Mouse (Mus musculus): Measurements from ENCODE around the gene Brpf3. TPM values are rescaled to one million over a fixed set of nuclear protein-coding genes. Genes with fewer than 3 reads are reported as not detected.

Gene Brpf3
- polyA plus RNA-seq, 1 experiment from 2014 or later, result 9.0 TPM

DNA sequence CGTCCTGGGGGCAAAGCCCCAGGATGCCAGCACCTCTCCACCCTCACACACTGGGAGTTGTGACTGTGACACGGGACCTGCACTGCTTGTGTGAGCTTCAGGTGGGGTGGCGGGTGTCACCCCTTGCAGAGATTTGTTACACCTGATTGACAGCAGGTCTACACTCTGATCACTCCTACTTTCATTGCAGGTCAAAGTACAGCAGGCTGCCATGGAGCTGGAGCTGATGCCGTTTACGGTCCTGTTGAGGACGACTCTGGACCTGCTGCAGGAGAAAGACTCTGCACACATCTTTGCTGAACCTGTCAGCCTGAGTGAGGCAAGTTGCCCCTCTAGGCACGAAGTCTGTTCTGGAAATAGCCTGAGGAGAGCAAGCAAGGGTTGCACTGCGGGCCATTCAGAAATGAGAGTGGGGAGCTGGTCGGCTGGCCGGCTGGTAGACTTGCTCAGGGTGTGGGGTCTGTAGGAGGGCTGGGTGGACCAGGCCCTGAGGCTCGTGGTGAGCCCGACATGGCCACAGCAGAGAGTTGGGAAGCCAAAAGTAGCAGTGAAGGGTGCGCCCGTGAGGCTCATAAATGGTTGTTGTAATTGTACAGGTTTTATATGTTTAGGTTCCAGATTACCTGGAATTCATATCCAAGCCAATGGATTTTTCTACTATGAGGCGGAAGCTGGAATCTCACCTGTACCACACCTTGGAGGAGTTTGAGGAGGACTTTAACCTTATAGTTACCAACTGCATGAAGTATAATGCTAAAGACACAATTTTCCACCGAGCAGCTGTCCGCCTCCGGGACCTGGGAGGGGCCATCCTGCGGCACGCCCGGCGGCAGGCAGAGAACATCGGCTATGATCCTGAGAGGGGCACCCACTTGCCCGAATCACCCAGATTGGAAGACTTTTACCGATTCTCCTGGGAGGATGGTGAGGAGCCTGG is 16.3 kb downstream of the Brpf3 start:
- Histone ChIP-seq H3K4me3 (ENCODE audit: low read depth, low read length) (no peak overlapping the region), H3K4me2 (ENCODE audit: low read depth) (no peak overlapping the region), H3K9ac (ENCODE audit: low read length) (no peak overlapping the region), H3K9me3 (ENCODE audit: control insufficient read depth, low read length) (no peaks in the 10 kb centered on the region), H3K27ac (ENCODE audit: low read depth, low read length) (no peak overlapping the region), H3K36me3 (ENCODE audit: control insufficient read depth, insufficient read depth, low read length) (peaks cover 44% of the 10 kb centered on the region), H3K4me1 (ENCODE audit: control insufficient read depth, insufficient read depth, low read length) (no peaks in the 10 kb centered on the region), H3K27me3 (ENCODE audit: control insufficient read depth, insufficient read depth, low read length) (no peaks in the 10 kb centered on the region)
- 94% methylated on average over 25 of the region's 25 CpGs for whole genome bisulfite sequencing
- no peak for DNase-seq (ENCODE audit: low spot score)
- ATAC-seq (ENCODE audit: insufficient read depth, low FRiP score, low TSS enrichment), result no peak

DNA sequence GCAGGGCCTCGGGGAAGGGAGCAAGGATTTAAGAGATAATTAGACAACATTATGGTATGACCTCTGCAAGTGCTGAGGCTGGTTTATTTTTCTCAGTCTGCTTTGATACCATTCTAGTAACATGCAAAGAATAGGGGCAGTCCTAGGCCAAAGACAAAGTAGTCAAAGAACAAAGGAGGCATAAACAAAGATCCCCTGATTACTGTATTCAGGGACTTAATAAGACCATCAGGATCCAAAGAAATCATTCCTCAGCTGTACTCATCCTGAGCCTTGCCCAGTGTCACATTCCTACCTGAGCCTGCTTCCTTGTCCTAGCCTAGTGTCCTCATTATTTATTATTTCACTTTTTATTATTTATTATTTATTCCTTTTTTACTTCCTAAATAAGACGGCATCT is 19.3 kb downstream of the Brpf3 start:
- no peak overlapping the region for H3K27ac ChIP-seq (ENCODE audit: low read depth, low read length)
- H3K27me3 ChIP-seq (ENCODE audit: control insufficient read depth, insufficient read depth, low read length), result no peaks in the 10 kb centered on the region
- WGBS, result 94% methylated on average over 2 of the region's 2 CpGs
- no peak overlapping the region for H3K9ac ChIP-seq (ENCODE audit: low read length)
- H3K4me2 ChIP-seq (ENCODE audit: low read depth), result no peak overlapping the region
- H3K4me1 ChIP-seq (ENCODE audit: control insufficient read depth, insufficient read depth, low read length), result no peaks in the 10 kb centered on the region
- ATAC-seq (ENCODE audit: insufficient read depth, low FRiP score, low TSS enrichment) (no peak), DNase-seq (ENCODE audit: low spot score) (no peak)
- peaks cover 43% of the 10 kb centered on the region for H3K36me3 ChIP-seq (ENCODE audit: control insufficient read depth, insufficient read depth, low read length)
- H3K9me3 ChIP-seq (ENCODE audit: control insufficient read depth, low read length), result no peaks in the 10 kb centered on the region
- no peak overlapping the region for H3K4me3 ChIP-seq (ENCODE audit: low read depth, low read length)

DNA sequence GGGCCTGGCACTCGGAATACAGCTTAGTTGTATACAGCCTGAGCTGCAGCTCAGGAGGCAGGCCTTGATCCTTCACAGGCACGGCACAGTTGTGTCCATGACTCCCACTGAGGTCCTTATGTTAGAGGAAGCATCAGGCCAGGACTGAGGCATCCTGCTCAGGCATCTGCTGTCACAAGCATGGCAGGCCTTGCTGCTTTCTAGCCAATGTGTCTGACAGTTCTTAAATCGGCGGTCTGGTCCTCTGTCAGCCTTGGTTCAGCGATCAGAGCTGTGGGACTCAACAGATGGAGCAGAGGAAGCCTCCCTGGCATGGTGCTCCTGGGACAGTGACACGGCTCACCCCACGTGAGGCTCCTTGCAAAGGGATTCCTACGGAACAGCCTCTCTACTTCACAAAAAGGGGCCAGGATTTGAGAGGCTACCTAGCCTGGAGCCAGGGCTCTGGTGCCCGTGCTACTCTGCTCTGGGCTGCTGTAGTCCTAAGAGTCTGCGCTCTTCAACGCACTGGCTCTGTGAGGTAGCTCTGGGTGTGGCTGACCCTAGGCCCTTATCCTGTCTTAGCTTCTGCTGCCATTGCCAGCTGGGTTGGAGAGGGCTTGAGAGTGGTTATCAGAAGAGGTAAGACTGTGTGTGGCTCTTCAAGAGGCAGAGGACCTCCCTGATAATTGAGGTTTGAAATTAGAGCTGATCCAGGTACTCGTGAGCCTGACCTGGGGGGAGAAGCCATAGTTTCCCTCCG is 22.3 kb downstream of the Brpf3 start:
- no peaks in the 10 kb centered on the region for H3K9me3 ChIP-seq (ENCODE audit: control insufficient read depth, low read length)
- H3K4me3 ChIP-seq (ENCODE audit: low read depth, low read length), result no peak overlapping the region
- H3K27me3 ChIP-seq (ENCODE audit: control insufficient read depth, insufficient read depth, low read length), result no peaks in the 10 kb centered on the region
- 92% methylated on average over 13 of the region's 13 CpGs for WGBS
- H3K4me2 ChIP-seq (ENCODE audit: low read depth), result no peak overlapping the region
- peaks cover 38% of the 10 kb centered on the region for H3K36me3 ChIP-seq (ENCODE audit: control insufficient read depth, insufficient read depth, low read length)
- no peak overlapping the region for H3K27ac ChIP-seq (ENCODE audit: low read depth, low read length)
- DNase-seq (ENCODE audit: low spot score), result no peak
- no peak for ATAC-seq (ENCODE audit: insufficient read depth, low FRiP score, low TSS enrichment)
- no peaks in the 10 kb centered on the region for H3K4me1 ChIP-seq (ENCODE audit: control insufficient read depth, insufficient read depth, low read length)
- no peak overlapping the region for H3K9ac ChIP-seq (ENCODE audit: low read length)

DNA sequence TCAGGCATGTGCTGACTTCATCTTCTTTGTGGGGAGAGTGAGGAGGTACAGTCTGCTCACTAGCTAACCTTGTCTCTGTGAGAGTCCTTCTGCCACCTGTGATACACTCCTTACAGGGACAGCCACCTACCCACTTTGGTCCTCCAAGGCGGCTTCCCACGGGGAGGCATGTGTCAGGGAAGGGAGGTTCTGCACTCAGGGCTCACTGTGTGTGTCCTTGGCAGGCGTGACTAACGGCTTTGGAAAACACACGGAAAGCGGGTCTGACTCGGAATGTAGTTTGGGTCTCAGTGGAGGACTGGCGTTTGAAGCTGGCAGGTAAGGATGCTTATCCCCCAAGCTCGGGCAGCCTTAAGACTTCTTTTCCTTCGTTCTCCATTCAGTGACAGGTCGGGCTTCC is 22.9 kb downstream of the Brpf3 start:
- no peaks in the 10 kb centered on the region for H3K27me3 ChIP-seq (ENCODE audit: control insufficient read depth, insufficient read depth, low read length)
- H3K9ac ChIP-seq (ENCODE audit: low read length), result no peak overlapping the region
- no peak overlapping the region for H3K27ac ChIP-seq (ENCODE audit: low read depth, low read length)
- ATAC-seq (ENCODE audit: insufficient read depth, low FRiP score, low TSS enrichment), result no peak
- H3K9me3 ChIP-seq (ENCODE audit: control insufficient read depth, low read length), result no peaks in the 10 kb centered on the region
- H3K4me2 ChIP-seq (ENCODE audit: low read depth), result no peak overlapping the region
- H3K4me1 ChIP-seq (ENCODE audit: control insufficient read depth, insufficient read depth, low read length), result no peaks in the 10 kb centered on the region
- WGBS, result 86% methylated on average over 11 of the region's 11 CpGs
- no peak overlapping the region for H3K4me3 ChIP-seq (ENCODE audit: low read depth, low read length)
- DNase-seq (ENCODE audit: low spot score), result no peak
- peaks cover 35% of the 10 kb centered on the region for H3K36me3 ChIP-seq (ENCODE audit: control insufficient read depth, insufficient read depth, low read length)

DNA sequence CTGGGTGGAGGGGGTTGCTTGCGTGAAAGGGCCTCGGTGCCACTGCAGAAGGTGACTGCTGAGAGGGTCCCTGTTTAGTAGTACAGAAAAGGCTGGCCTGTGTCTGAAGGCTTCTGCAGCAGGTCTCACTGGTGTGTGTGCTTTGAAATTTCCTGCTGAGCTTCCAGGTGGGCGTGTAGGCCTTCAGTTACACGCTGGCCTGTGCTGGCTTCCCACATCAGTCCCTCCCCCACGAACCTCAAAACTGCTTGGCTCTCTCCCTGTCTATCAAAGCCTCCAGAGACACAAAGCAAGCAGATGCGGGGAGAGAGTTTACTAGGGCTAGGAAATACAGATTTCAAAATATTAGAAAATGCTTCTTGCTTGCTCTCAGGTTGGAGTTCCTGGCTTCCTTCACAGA is 24.0 kb downstream of the Brpf3 start:
- 88% methylated on average over 6 of the region's 6 CpGs for whole genome bisulfite sequencing

DNA sequence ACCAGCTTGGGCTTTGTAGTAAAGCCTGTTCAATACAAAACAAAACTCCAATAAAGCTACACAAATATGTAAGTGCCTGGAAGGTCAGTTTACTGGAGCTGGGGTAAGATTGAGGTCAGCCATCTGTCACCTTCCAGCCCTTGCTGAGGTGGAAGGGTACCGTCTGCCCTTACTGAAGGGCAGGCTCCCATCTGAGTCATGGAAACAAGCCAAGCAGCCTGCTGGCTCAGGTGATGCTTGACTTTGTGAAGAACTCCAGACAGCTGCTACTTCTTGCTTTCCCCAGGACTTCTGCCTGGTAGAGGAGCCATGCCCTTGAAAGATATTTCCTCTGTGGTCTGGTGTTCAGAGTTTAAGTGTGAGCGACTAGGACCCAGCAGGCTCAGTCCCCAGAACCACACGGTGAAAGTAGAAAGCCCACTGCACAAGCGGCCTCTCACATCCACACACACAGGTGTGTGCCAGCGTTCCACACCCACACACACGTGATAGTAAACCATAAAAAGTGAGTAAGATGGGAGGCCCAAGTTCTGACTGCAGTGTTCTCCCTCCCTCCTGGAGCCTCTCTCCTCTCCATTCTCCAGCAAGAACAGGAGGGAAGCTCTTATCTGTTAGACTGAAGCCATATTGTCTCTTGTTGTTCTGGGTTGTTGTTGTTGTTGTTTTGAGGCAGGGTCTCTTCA is 24.6 kb downstream of the Brpf3 start:
- ATAC-seq (ENCODE audit: insufficient read depth, low FRiP score, low TSS enrichment) (no peak), DNase-seq (ENCODE audit: low spot score) (no peak)
- Histone ChIP-seq H3K36me3 (ENCODE audit: control insufficient read depth, insufficient read depth, low read length) (peaks cover 30% of the 10 kb centered on the region), H3K4me1 (ENCODE audit: control insufficient read depth, insufficient read depth, low read length) (no peaks in the 10 kb centered on the region), H3K4me3 (ENCODE audit: low read depth, low read length) (no peak overlapping the region), H3K27ac (ENCODE audit: low read depth, low read length) (no peak overlapping the region), H3K4me2 (ENCODE audit: low read depth) (no peak overlapping the region), H3K9me3 (ENCODE audit: control insufficient read depth, low read length) (no peaks in the 10 kb centered on the region), H3K9ac (ENCODE audit: low read length) (no peak overlapping the region), H3K27me3 (ENCODE audit: control insufficient read depth, insufficient read depth, low read length) (no peaks in the 10 kb centered on the region)
- WGBS, result 92% methylated on average over 6 of the region's 6 CpGs

More for the DNA sequence above, 24.0 kb downstream of the Brpf3 start:
- Histone ChIP-seq H3K4me1 (ENCODE audit: control insufficient read depth, insufficient read depth, low read length) (no peaks in the 10 kb centered on the region), H3K9ac (ENCODE audit: low read length) (no peak overlapping the region), H3K4me2 (ENCODE audit: low read depth) (no peak overlapping the region), H3K36me3 (ENCODE audit: control insufficient read depth, insufficient read depth, low read length) (peaks cover 30% of the 10 kb centered on the region), H3K4me3 (ENCODE audit: low read depth, low read length) (no peak overlapping the region), H3K9me3 (ENCODE audit: control insufficient read depth, low read length) (no peaks in the 10 kb centered on the region), H3K27me3 (ENCODE audit: control insufficient read depth, insufficient read depth, low read length) (no peaks in the 10 kb centered on the region), H3K27ac (ENCODE audit: low read depth, low read length) (no peak overlapping the region)
- ATAC-seq (ENCODE audit: insufficient read depth, low FRiP score, low TSS enrichment), result no peak
- no peak for DNase-seq (ENCODE audit: low spot score)

DNA sequence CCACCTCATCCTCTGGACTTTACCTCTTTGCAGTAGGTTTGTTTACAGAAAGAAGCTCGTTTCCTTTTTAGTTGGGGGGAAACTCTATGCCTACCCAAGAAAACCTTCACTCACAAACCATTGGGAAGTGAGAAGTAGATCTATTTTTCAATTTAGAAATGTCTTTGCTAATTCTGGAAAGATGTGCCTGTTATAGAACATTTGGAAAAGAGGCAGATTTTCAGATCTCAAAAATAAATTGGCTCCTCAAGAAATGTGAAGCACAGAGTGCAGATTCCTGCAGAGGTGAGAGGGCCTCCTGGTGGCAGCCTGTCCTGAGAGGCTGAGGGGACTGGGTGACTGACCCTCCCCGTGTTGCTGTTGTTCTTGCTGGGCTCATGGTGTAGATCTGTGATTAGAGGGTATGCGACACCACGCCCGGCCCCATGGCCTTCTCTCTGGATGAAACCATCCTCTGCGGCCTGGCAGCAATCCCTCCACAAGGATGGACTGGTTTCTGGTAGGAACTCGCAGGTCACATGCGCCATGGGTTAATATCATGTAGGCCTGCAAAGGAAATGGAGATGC is 26.9 kb downstream of the Brpf3 start:
- Histone ChIP-seq H3K27ac (ENCODE audit: low read depth, low read length) (no peak overlapping the region), H3K9ac (ENCODE audit: low read length) (no peak overlapping the region), H3K27me3 (ENCODE audit: control insufficient read depth, insufficient read depth, low read length) (no peaks in the 10 kb centered on the region), H3K4me2 (ENCODE audit: low read depth) (no peak overlapping the region), H3K4me1 (ENCODE audit: control insufficient read depth, insufficient read depth, low read length) (no peaks in the 10 kb centered on the region), H3K9me3 (ENCODE audit: control insufficient read depth, low read length) (no peaks in the 10 kb centered on the region), H3K36me3 (ENCODE audit: control insufficient read depth, insufficient read depth, low read length) (peaks cover 18% of the 10 kb centered on the region), H3K4me3 (ENCODE audit: low read depth, low read length) (no peak overlapping the region)
- DNase-seq (ENCODE audit: low spot score) (no peak), ATAC-seq (ENCODE audit: insufficient read depth, low FRiP score, low TSS enrichment) (no peak)
- 90% methylated on average over 8 of the region's 8 CpGs for WGBS

DNA sequence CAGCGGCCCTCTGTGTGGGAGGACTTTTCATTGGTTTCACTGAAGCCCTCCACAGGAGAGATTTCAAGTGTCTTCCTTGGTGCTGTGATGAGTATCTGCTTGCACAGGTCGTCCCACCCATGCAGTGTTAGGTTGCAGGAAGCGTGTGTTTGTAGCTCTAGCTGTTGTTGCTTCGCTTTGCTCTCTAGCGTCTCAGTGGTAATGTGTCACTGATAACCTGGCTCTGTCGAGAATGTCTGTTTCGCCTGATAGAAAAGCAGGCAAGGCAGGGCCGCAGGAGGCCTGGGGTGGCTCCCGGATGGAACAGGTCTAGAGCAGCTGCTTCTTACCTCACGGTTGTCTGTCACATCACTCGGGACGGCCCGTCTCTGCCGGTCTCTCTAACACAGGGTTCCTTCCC is 28.2 kb downstream of the Brpf3 start:
- no peak for DNase-seq (ENCODE audit: low spot score)
- no peak overlapping the region for H3K4me2 ChIP-seq (ENCODE audit: low read depth)
- peaks cover 13% of the 10 kb centered on the region for H3K36me3 ChIP-seq (ENCODE audit: control insufficient read depth, insufficient read depth, low read length)
- H3K27me3 ChIP-seq (ENCODE audit: control insufficient read depth, insufficient read depth, low read length), result no peaks in the 10 kb centered on the region
- no peak for ATAC-seq (ENCODE audit: insufficient read depth, low FRiP score, low TSS enrichment)
- H3K4me1 ChIP-seq (ENCODE audit: control insufficient read depth, insufficient read depth, low read length), result no peaks in the 10 kb centered on the region
- H3K27ac ChIP-seq (ENCODE audit: low read depth, low read length), result no peak overlapping the region
- no peaks in the 10 kb centered on the region for H3K9me3 ChIP-seq (ENCODE audit: control insufficient read depth, low read length)
- no peak overlapping the region for H3K9ac ChIP-seq (ENCODE audit: low read length)
- no peak overlapping the region for H3K4me3 ChIP-seq (ENCODE audit: low read depth, low read length)
- WGBS, result 84% methylated on average over 14 of the region's 14 CpGs
